Mouse (Mus musculus): ENCODE measurements around the gene 4930579G24Rik.

4930579G24Rik gene

GRCm38 (mm10) chr3:79628561-79629415 is at the start of gene 4930579G24Rik:
Gene 4930579G24Rik, plus strand, starts transcription at chr3:79629079.
- DNase-seq (ENCODE audit: low read depth, low spot score) = peak; percentile 99

- DNase-seq (ENCODE audit: low read depth, low spot score) = no peak
Measured at GRCm38 (mm10) chr3:79579891-79580575, 48.8 kb upstream of the 4930579G24Rik start.

GRCm38 (mm10) chr3:79586804-79587203 is 42.1 kb upstream of the 4930579G24Rik start:
- peak; percentile 94 for DNase-seq (ENCODE audit: low read depth, low spot score)

- DNase-seq (ENCODE audit: low read depth, low spot score) = no peak
Measured at GRCm38 (mm10) chr3:79589671-79590070, 39.2 kb upstream of the 4930579G24Rik start.

GRCm38 (mm10) chr3:79590863-79591792 is 37.8 kb upstream of the 4930579G24Rik start, which contains the start of gene Ppid:
Gene Ppid, plus strand, starts transcription at chr3:79591342.
- DNase-seq (ENCODE audit: low read depth, low spot score) = peak; percentile 90

- peak; percentile 9 for DNase-seq (ENCODE audit: low read depth, low spot score)
Measured at GRCm38 (mm10) chr3:79591793-79592471, 36.9 kb upstream of the 4930579G24Rik start.

- DNase-seq (ENCODE audit: low read depth, low spot score) = no peak
Measured at GRCm38 (mm10) chr3:79595468-79595867, 33.4 kb upstream of the 4930579G24Rik start.

GRCm38 (mm10) chr3:79609886-79610285 is 19.0 kb upstream of the 4930579G24Rik start:
- no peak for DNase-seq (ENCODE audit: low read depth, low spot score)

- peak; percentile 54 for DNase-seq (ENCODE audit: low read depth, low spot score)
Measured at GRCm38 (mm10) chr3:79627484-79628181, 1.2 kb upstream of the 4930579G24Rik start.

- no peak for DNase-seq (ENCODE audit: low read depth, low spot score)
Measured at GRCm38 (mm10) chr3:79628182-79628560, 708 bp upstream of the 4930579G24Rik start.

GRCm38 (mm10) chr3:79629416-79629730 is 494 bp downstream of the 4930579G24Rik start, which contains the start of gene Etfdh:
Gene Etfdh, minus strand, starts transcription at chr3:79629500.
- no peak for DNase-seq (ENCODE audit: low read depth, low spot score)

GRCm38 (mm10) chr3:79652129-79652528 is 23.2 kb downstream of the 4930579G24Rik start:
- DNase-seq (ENCODE audit: low read depth, low spot score) = no peak

- DNase-seq (ENCODE audit: low read depth, low spot score) = no peak
Measured at GRCm38 (mm10) chr3:79656682-79657081, 27.8 kb downstream of the 4930579G24Rik start.

- peak; percentile 77 for DNase-seq (ENCODE audit: low read depth, low spot score)
Measured at GRCm38 (mm10) chr3:79664787-79665408, 36.0 kb downstream of the 4930579G24Rik start.

GRCm38 (mm10) chr3:79670556-79670955 is 41.7 kb downstream of the 4930579G24Rik start:
- no peak for DNase-seq (ENCODE audit: low read depth, low spot score)

GRCm38 (mm10) chr3:79672188-79672587 is 43.3 kb downstream of the 4930579G24Rik start:
- DNase-seq (ENCODE audit: low read depth, low spot score) = no peak

GRCm38 (mm10) chr3:79673082-79673481 is 44.2 kb downstream of the 4930579G24Rik start:
- peak; percentile 73 for DNase-seq (ENCODE audit: low read depth, low spot score)

- DNase-seq (ENCODE audit: low read depth, low spot score) = no peak
Measured at GRCm38 (mm10) chr3:79674641-79675040, 45.8 kb downstream of the 4930579G24Rik start.

GRCm38 (mm10) chr3:79676411-79676810 is 47.5 kb downstream of the 4930579G24Rik start:
- no peak for DNase-seq (ENCODE audit: low read depth, low spot score)

All from CD4-positive, CD25-positive, alpha-beta regulatory T cell, adult 2 months (primary cell).